8 mouse cellular contexts compared by ENCODE assay signal in genomic region chr6:88321879-88322278, GRCm38 (mm10).
DNase-seq lines count a peak whose midpoint lies in the region; ATAC-seq and TF ChIP-seq lines count a peak whose summit lies in the region.

No protein-coding gene starts in this region.

- ATAC-seq in forebrain, postnatal 0 days, result no peak
- ATAC-seq in forebrain, embryonic 11.5 days (replicated peaks; ENCODE audit: low FRiP score), result no peak
- ATAC-seq in embryonic facial prominence, embryonic 12.5 days (ENCODE audit: insufficient number of reproducible peaks, insufficient read depth, low FRiP score, low TSS enrichment), result peak; percentile 52; the same call in 1 of the 2 replicates

- no peaks in the 10 kb centered on the region for H3K27me3 ChIP-seq in forebrain, postnatal 0 days (ENCODE audit: insufficient read depth, low read length)
- no peaks in the 10 kb centered on the region for H3K27me3 ChIP-seq in forebrain, embryonic 11.5 days (ENCODE audit: control insufficient read depth, insufficient read depth, low read length)
- H3K27me3 ChIP-seq in embryonic facial prominence, embryonic 12.5 days, result no peaks in the 10 kb centered on the region
- H3K27me3 ChIP-seq in limb, embryonic 10.5 days (ENCODE audit: low read depth, poor library complexity, severe bottlenecking), result no peaks in the 10 kb centered on the region

- WGBS in forebrain, postnatal 0 days, result 67% methylated on average over 7 of the region's 7 CpGs
- WGBS in forebrain, embryonic 11.5 days, result 51% methylated on average over 7 of the region's 7 CpGs
- WGBS in embryonic facial prominence, embryonic 12.5 days, result 21% methylated on average over 7 of the region's 7 CpGs
- WGBS in limb, embryonic 10.5 days, result 13% methylated on average over 7 of the region's 7 CpGs

- no peaks in the 10 kb centered on the region for H3K9me3 ChIP-seq in forebrain, postnatal 0 days (ENCODE audit: low read length)
- no peaks in the 10 kb centered on the region for H3K9me3 ChIP-seq in forebrain, embryonic 11.5 days (ENCODE audit: control insufficient read depth, low read length)
- no peaks in the 10 kb centered on the region for H3K9me3 ChIP-seq in embryonic facial prominence, embryonic 12.5 days
- H3K9me3 ChIP-seq in limb, embryonic 10.5 days (replicated peaks), result no peaks in the 10 kb centered on the region

- no peak for DNase-seq in forebrain, postnatal 0 days
- no peak for DNase-seq in forebrain, embryonic 11.5 days (ENCODE audit: low spot score)
- DNase-seq in 3T3-L1 (ENCODE audit: low read depth, low spot score), result peak; percentile 75
- DNase-seq in limb, embryonic 10.5 days (ENCODE audit: low spot score), result peak; percentile 75
- peak; percentile 46 for DNase-seq in urinary bladder, adult 2 months (ENCODE audit: low spot score)
- no peak for DNase-seq in cerebellum, adult 9-11 months
- DNase-seq in thymus, postnatal 0 days (ENCODE audit: low spot score), result no peak

- TF ChIP-seq CTCF in forebrain, postnatal 0 days (IDR thresholded peaks at IDR 0.05; ENCODE audit: low read depth), result peak; percentile 55

- no peak overlapping the region for H3K4me2 ChIP-seq in forebrain, postnatal 0 days (ENCODE audit: low read depth)
- H3K4me2 ChIP-seq in forebrain, embryonic 11.5 days (ENCODE audit: low read depth, low read length, severe bottlenecking), result no peak overlapping the region
- no peak overlapping the region for H3K4me2 ChIP-seq in embryonic facial prominence, embryonic 12.5 days (replicated peaks)

- H3K27ac ChIP-seq in forebrain, postnatal 0 days (ENCODE audit: low read depth, low read length), result no peak overlapping the region
- H3K27ac ChIP-seq in forebrain, embryonic 11.5 days (ENCODE audit: low read depth, low read length), result no peak overlapping the region
- no peak overlapping the region for H3K27ac ChIP-seq in embryonic facial prominence, embryonic 12.5 days
- peak overlapping the region; percentile 77 for H3K27ac ChIP-seq in limb, embryonic 10.5 days

- no peak overlapping the region for H3K9ac ChIP-seq in forebrain, postnatal 0 days
- H3K9ac ChIP-seq in forebrain, embryonic 11.5 days (ENCODE audit: low read length), result no peak overlapping the region
- no peak overlapping the region for H3K9ac ChIP-seq in embryonic facial prominence, embryonic 12.5 days

- no peaks in the 10 kb centered on the region for H3K4me1 ChIP-seq in forebrain, postnatal 0 days (ENCODE audit: insufficient read depth)
- no peaks in the 10 kb centered on the region for H3K4me1 ChIP-seq in forebrain, embryonic 11.5 days (replicated peaks; ENCODE audit: control insufficient read depth, insufficient read depth, low read length)
- H3K4me1 ChIP-seq in embryonic facial prominence, embryonic 12.5 days, result peaks cover 18% of the 10 kb centered on the region
- H3K4me1 ChIP-seq in limb, embryonic 10.5 days, result peaks cover 43% of the 10 kb centered on the region

- H3K4me3 ChIP-seq in forebrain, postnatal 0 days (ENCODE audit: low read depth, low read length), result no peak overlapping the region
- no peak overlapping the region for H3K4me3 ChIP-seq in forebrain, embryonic 11.5 days (ENCODE audit: low read depth, low read length)
- H3K4me3 ChIP-seq in embryonic facial prominence, embryonic 12.5 days, result no peak overlapping the region
- H3K4me3 ChIP-seq in limb, embryonic 10.5 days, result no peak overlapping the region

- no peaks in the 10 kb centered on the region for H3K36me3 ChIP-seq in forebrain, postnatal 0 days (ENCODE audit: insufficient read depth)
- H3K36me3 ChIP-seq in forebrain, embryonic 11.5 days (ENCODE audit: control insufficient read depth, insufficient read depth, low read length), result no peaks in the 10 kb centered on the region
- no peaks in the 10 kb centered on the region for H3K36me3 ChIP-seq in embryonic facial prominence, embryonic 12.5 days
- no peaks in the 10 kb centered on the region for H3K36me3 ChIP-seq in limb, embryonic 10.5 days

Comparison
In these comparisons a context has a peak if more than half of its experiments do, and no peak if none do; other contexts are left out.
1. DNase-seq: peak in 3T3-L1 (single experiment), limb, embryonic 10.5 days (single experiment) and urinary bladder, adult 2 months (single experiment); none in forebrain, postnatal 0 days (single experiment), forebrain, embryonic 11.5 days (single experiment), cerebellum, adult 9-11 months (single experiment) and thymus, postnatal 0 days (single experiment).